Mouse (Mus musculus) kidney, adult 2 months (tissue): ENCODE measurements around the gene Olfr1254. TPM values are rescaled to one million over a fixed set of nuclear protein-coding genes. Genes with fewer than 3 reads are reported as not detected.

Experiments
- DNase-seq: peaks from one replicate; pipeline ENCODE4 v3.0.0; 2021
- H3K27ac ChIP-seq: fragments of 200-500 bp; 2 replicates; pipeline ENCODE4 v1.5.1; 2012; ENCODE audit warnings: low read depth, low read length, control low read depth, inconsistent platforms; ENCODE audit not compliant: insufficient read depth
- H3K27me3 ChIP-seq: fragments of 200-500 bp; replicated peaks from 2 replicates; pipeline ENCODE4 v1.6.1; 2012; ENCODE audit warnings: mild to moderate bottlenecking, moderate library complexity, low read length, inconsistent platforms; ENCODE audit not compliant: control insufficient read depth, insufficient read depth
- H3K36me3 ChIP-seq: fragments of 200-500 bp; 2 replicates; pipeline ENCODE4 v1.6.1; 2012; ENCODE audit warnings: mild to moderate bottlenecking, moderate library complexity, low read length, inconsistent platforms; ENCODE audit not compliant: control insufficient read depth, insufficient read depth
- H3K4me1 ChIP-seq: fragments of 200-500 bp; 2 replicates; pipeline ENCODE4 v1.6.1; 2011; ENCODE audit warnings: low read length; ENCODE audit not compliant: control insufficient read depth, insufficient read depth
- H3K4me3 ChIP-seq: fragments of 200-500 bp; 2 replicates; pipeline ENCODE4 v1.5.1; 2011; ENCODE audit warnings: mild to moderate bottlenecking, low read depth, low read length, control low read depth; ENCODE audit not compliant: insufficient read depth
- CTCF ChIP-seq: fragments of 200-500 bp; conservative IDR thresholded peaks from 2 replicates; pipeline ENCODE4 v1.5.1; 2011; ENCODE audit warnings: low read depth, mild to moderate bottlenecking, control low read depth, low read length, moderate library complexity, mixed read lengths; ENCODE audit not compliant: insufficient read depth, insufficient read length
- POLR2A ChIP-seq: fragments of 200-500 bp; IDR thresholded peaks from one replicate; pipeline ENCODE4 v1.6.1; 2011; ENCODE audit warnings: low read depth, low read length, control low read depth
- WGBS: fragments of 180-500 bp; shearing (Covaris S2); methylation state at CpG from one replicate; pipeline ENCODE4 v1.1.7; 2018; 5-methylcytosine and 5-hydroxymethylcytosine counted together
- polyA plus RNA-seq: library from polyadenylated mRNA; depleted of rRNA; stranded (reverse); fragments of >200 nt; gene quantifications from 2 replicates; pipeline ENCODE4 v1.2.3, GENCODE M21; 2012; rRNA removed

Olfr1254 gene
- polyA plus RNA-seq = not detected in 2 replicates

DNA sequence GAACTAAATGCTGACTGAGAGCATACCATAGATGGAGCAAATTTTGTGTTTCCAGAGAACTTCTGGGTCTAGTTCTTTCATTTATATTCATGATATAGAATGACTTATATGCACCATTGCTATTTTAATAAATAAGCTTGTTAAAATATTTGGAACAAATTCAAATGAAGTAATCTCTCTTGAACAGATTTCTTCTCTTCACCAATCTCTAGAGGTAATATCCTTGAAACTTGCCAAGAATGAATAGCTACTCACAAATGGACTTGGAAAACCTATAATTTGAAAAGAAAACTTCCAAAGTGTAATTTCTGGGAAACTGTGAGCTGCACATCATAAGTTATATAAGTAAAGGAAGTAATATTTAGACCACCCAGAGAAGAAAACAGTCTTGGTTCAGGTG is at the start of gene Olfr1254:
Gene Olfr1254, minus strand, starts transcription at position 101 of the 400 bp plus-strand sequence.
- Histone ChIP-seq H3K4me3 (no peak within 1 kb of the TSS), H3K27ac (no peak within 1 kb of the TSS), H3K27me3 (no peaks in the 10 kb centered on the region), H3K4me1 (no peaks in the 10 kb centered on the region), H3K36me3 (no peaks in the 10 kb centered on the region)
- TF ChIP-seq POLR2A (no peak), CTCF (no peak)
- DNase-seq = no peak

DNA sequence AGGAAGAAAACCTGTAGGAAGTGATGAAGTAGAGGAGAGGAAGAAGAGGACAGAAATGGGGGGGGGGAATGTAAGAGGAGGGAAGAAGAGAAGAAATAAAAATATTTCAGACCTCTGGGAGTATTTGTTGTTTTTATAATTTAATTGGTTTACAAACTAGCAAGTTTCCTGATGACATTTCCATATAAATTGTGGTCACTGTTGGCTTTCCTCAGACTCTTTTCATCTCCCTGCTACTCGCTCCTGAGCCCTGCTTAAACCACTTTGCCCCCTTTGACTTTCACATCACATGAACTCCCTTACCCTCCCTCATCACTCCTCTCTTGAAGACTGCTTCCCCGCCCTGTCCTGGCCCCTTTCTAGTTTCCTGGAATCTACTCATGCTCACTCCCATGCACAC is 48.0 kb upstream of the Olfr1254 start, which contains the start of gene Olfr1256:
Gene Olfr1256, minus strand, starts transcription at position 101 of the 400 bp plus-strand sequence.
- TF ChIP-seq POLR2A (no peak), CTCF (no peak)
- Histone ChIP-seq H3K36me3 (no peaks in the 10 kb centered on the region), H3K4me1 (no peaks in the 10 kb centered on the region), H3K4me3 (no peak within 1 kb of the TSS), H3K27ac (no peak within 1 kb of the TSS), H3K27me3 (no peaks in the 10 kb centered on the region)
- DNase-seq = no peak
- WGBS = 38% methylated on average over 2 of the region's 2 CpGs

DNA sequence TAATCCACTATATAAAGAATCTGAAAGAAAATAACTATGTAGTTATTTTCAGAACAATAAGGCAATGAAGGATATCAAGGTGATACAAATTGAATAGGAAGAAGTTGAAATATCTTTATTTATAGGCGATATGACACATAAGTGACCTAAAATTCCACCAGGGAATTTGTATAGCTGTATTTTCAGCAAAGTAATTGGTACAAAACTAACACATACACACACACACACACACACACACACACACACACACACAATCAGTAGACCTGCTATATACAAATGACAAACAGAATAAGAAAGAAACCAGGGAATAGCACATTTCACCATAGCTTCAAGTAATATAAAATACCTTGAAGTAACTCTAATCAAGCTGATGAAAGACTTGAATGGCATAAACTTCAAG is 26.8 kb upstream of the Olfr1254 start:
- no peak overlapping the region for H3K4me3 ChIP-seq
- no peaks in the 10 kb centered on the region for H3K27me3 ChIP-seq
- TF ChIP-seq CTCF (no peak), POLR2A (no peak)
- no peaks in the 10 kb centered on the region for H3K4me1 ChIP-seq
- 89% methylated on average over 1 of the region's 1 CpGs for WGBS
- no peaks in the 10 kb centered on the region for H3K36me3 ChIP-seq
- DNase-seq = no peak
- no peak overlapping the region for H3K27ac ChIP-seq

DNA sequence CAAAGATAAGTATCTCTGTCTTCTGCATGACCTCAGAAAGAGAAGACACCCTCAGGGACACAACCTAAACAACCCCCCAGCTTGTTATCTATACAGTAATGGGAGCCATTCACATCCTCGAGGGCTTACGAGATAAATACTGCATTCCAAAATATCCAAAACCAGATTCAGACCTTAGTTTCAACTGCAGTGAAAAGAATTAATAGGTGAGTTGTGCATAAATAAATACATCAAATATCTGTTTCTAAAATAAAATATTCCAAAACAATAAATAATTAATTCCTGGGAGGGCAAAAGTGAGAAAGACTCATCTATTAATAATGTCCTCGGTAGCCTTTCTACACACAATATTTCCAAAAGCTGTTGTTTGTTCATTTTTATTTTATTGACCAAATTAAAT is 18.3 kb upstream of the Olfr1254 start, which contains the start of gene Olfr1255:
Gene Olfr1255, plus strand, starts transcription at position 301 of the 400 bp plus-strand sequence.
- no peak for DNase-seq
- no peaks in the 10 kb centered on the region for H3K4me1 ChIP-seq
- WGBS = 82% methylated on average over 3 of the region's 3 CpGs
- no peak for TF ChIP-seq CTCF
- TF ChIP-seq POLR2A = no peak
- H3K27ac ChIP-seq = no peak within 1 kb of the TSS
- H3K27me3 ChIP-seq = no peaks in the 10 kb centered on the region
- H3K36me3 ChIP-seq = no peaks in the 10 kb centered on the region
- H3K4me3 ChIP-seq = no peak within 1 kb of the TSS

DNA sequence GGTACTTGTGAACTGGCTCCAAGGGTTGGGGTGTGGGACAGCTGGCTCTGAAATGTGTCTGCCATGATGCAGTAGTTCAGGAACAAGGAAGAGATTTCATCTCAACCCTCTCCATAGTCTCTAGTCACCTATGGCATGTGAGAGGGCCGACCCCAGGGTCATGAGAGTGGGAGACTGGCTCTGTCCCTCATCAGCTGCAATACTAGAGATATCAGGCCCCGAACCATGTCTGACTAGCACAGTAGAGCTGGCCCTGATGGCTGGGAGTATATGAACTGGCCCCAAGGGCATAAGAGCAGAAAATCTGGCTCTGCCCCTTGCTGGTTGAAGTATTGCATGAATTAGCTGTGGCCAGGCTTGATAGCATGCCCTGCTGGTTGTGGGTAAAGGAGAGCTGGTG is 17.3 kb upstream of the Olfr1254 start:
- no peaks in the 10 kb centered on the region for H3K36me3 ChIP-seq
- H3K4me3 ChIP-seq = no peak overlapping the region
- DNase-seq = no peak
- 79% methylated on average over 2 of the region's 2 CpGs for WGBS
- no peak for TF ChIP-seq CTCF
- no peak for TF ChIP-seq POLR2A
- H3K27me3 ChIP-seq = no peaks in the 10 kb centered on the region
- H3K4me1 ChIP-seq = no peaks in the 10 kb centered on the region
- H3K27ac ChIP-seq = no peak overlapping the region

DNA sequence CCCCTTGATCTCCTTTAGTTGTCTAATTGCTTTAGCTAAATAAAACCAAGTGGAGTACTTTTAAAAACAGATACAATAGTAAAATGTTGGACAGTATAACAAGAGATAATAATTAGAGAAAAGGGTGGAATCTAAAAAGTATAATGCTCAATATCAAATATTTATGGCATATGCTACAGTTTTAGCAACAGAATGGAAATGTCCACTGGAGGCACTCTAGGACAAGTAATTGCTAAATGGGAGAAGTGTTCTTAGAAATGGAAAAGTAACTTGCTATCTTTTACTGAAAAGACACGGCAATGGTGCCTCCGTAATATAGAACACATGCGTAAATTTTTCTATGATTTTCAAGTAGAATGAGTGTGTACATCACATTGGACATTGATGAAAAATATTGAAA is 6.2 kb upstream of the Olfr1254 start:
- 90% methylated on average over 3 of the region's 3 CpGs for WGBS
- Histone ChIP-seq H3K36me3 (no peaks in the 10 kb centered on the region), H3K4me3 (no peak overlapping the region), H3K27me3 (no peaks in the 10 kb centered on the region), H3K4me1 (no peaks in the 10 kb centered on the region), H3K27ac (no peak overlapping the region)
- no peak for DNase-seq
- TF ChIP-seq CTCF = no peak
- TF ChIP-seq POLR2A = no peak

DNA sequence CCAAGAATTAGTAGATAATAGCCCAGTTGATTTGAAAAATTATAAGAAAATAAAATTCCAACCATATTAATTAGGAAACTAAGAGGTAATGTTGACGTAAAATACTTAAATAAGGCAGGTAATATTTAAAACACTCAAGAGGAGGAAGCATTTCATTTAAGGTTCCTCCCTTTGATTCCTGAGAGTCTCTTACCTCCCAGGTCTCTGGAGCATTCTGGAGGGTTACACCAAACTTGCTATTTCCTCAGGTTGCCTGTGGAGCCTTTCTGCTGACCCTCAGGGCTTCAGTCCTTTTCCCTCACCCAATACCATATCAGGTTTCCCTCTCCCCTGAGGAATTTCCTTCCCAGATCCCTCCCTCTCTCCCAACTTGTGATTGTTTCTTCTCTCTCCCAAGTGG is 36.4 kb downstream of the Olfr1254 start, which contains the start of gene Olfr1253:
Gene Olfr1253, minus strand, starts transcription at position 101 of the 400 bp plus-strand sequence.
- TF ChIP-seq CTCF = no peak
- no peak for TF ChIP-seq POLR2A
- WGBS = 84% methylated on average over 1 of the region's 1 CpGs
- no peak for DNase-seq
- no peak within 1 kb of the TSS for H3K4me3 ChIP-seq
- H3K36me3 ChIP-seq = no peaks in the 10 kb centered on the region
- H3K27me3 ChIP-seq = no peaks in the 10 kb centered on the region
- H3K27ac ChIP-seq = no peak within 1 kb of the TSS
- H3K4me1 ChIP-seq = no peaks in the 10 kb centered on the region

Other genes with a start within 250 kb of the Olfr1254 start
- not detected in 2 replicates for gene Olfr1245, start 215.2 kb downstream of the Olfr1254 start, polyA plus RNA-seq
- gene Olfr1246, start 200.5 kb downstream of the Olfr1254 start, polyA plus RNA-seq = not detected in 2 replicates
- not detected in 2 replicates for gene Olfr1247, start 179.5 kb downstream of the Olfr1254 start, polyA plus RNA-seq
- gene Olfr1248, start 175.4 kb downstream of the Olfr1254 start, polyA plus RNA-seq = not detected in 2 replicates
- gene Olfr1249, start 158.6 kb downstream of the Olfr1254 start, polyA plus RNA-seq = not detected in 2 replicates
- gene Olfr1250, start 132.2 kb downstream of the Olfr1254 start, polyA plus RNA-seq = not detected in 2 replicates
- gene Olfr1251, start 121.7 kb downstream of the Olfr1254 start, polyA plus RNA-seq = not detected in 2 replicates
- gene Olfr1252, start 68.6 kb downstream of the Olfr1254 start, polyA plus RNA-seq = not detected in 2 replicates
- gene Olfr1253, start 36.5 kb downstream of the Olfr1254 start, polyA plus RNA-seq = not detected in 2 replicates
- gene Olfr1255, start 18.4 kb upstream of the Olfr1254 start, polyA plus RNA-seq = not detected in 2 replicates
- gene Olfr1256, start 47.9 kb upstream of the Olfr1254 start, polyA plus RNA-seq = not detected in 2 replicates
- gene Olfr48, start 54.6 kb upstream of the Olfr1254 start, polyA plus RNA-seq = not detected in 2 replicates
- not detected in 2 replicates for gene Olfr1257, start 84.8 kb upstream of the Olfr1254 start, polyA plus RNA-seq
- not detected in 2 replicates for gene Olfr1258, start 133.7 kb upstream of the Olfr1254 start, polyA plus RNA-seq
- not detected in 2 replicates for gene Olfr1259, start 155.0 kb upstream of the Olfr1254 start, polyA plus RNA-seq
- gene Olfr1260, start 180.7 kb upstream of the Olfr1254 start, polyA plus RNA-seq = not detected in 2 replicates
- gene Olfr1261, start 197.6 kb upstream of the Olfr1254 start, polyA plus RNA-seq = not detected in 2 replicates
- gene Olfr1262, start 206.5 kb upstream of the Olfr1254 start, polyA plus RNA-seq = not detected in 2 replicates
- not detected in 2 replicates for gene Olfr1263, start 218.5 kb upstream of the Olfr1254 start, polyA plus RNA-seq
- gene Olfr1264, start 232.0 kb upstream of the Olfr1254 start, polyA plus RNA-seq = not detected in 2 replicates
- gene Olfr1265, start 241.7 kb upstream of the Olfr1254 start, polyA plus RNA-seq = not detected in 2 replicates